8 mouse cellular contexts compared by ENCODE assay signal in the genomic region with DNA sequence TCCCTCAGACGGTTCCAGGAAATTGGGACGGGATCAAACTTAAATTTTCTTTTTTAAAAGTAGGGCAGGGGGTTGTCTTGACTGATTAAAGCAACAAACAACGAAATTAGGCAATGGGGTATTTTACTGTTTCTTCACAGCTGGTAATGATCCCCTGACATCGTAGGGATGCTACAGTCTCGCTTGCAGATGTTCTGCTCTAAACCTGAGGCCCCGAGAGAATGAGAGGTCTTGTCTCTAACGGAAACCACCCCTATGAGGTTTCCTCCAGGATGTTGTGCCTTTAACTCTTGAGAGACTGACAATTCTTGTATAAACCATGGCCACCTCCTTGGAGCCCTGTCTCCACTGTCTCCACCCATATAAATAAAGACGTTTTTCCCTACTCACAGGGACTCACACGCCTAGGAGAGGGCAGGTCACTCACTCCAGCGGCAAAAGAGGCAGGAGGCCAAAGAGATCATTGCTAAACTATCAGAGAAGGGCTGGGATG. TPM values are rescaled to one million over a fixed set of nuclear protein-coding genes. Genes with fewer than 3 reads are reported as not detected.
DNase-seq lines count a peak whose midpoint lies in the region; ATAC-seq lines count a peak whose summit lies in the region.

A gene (minus strand): TSS at position 208 of the 493 bp plus-strand sequence.

- peak within 1 kb of the TSS; percentile 71 for H3K4me3 ChIP-seq in brown adipose tissue, adult 24 weeks (ENCODE audit: insufficient read depth, low read depth, low read length)
- peak within 1 kb of the TSS; percentile 75 for H3K4me3 ChIP-seq in heart, embryonic 16.5 days (ENCODE audit: low read length)

- H3K36me3 ChIP-seq in heart, embryonic 16.5 days (ENCODE audit: control insufficient read depth, insufficient read depth) = peaks cover 6% of the 10 kb centered on the region

- peak within 1 kb of the TSS; percentile 89 for H3K4me2 ChIP-seq in heart, embryonic 16.5 days (ENCODE audit: low read depth, low read length)

- peak within 1 kb of the TSS; percentile 89 for H3K27ac ChIP-seq in brown adipose tissue, adult 24 weeks (replicated peaks; ENCODE audit: low read depth, low read length)
- H3K27ac ChIP-seq in heart, embryonic 16.5 days (ENCODE audit: low read length) = peak within 1 kb of the TSS; percentile 95

- peaks cover 3% of the 10 kb centered on the region for H3K9me3 ChIP-seq in heart, embryonic 16.5 days (replicated peaks; ENCODE audit: control insufficient read depth, low read length)

- intact Hi-C loops in left cerebral cortex, postnatal 25 days (cut with DNase I) = loop anchor here (2.0 kb wide), 1 partner anchor 41 kb away; a partner anchor contains a TSS

- WGBS in heart, embryonic 16.5 days = 2% methylated on average over 10 of the region's 10 CpGs

- no peak for DNase-seq in left cerebral cortex, adult 18-20 months (ENCODE audit: low spot score in 2 of 2)
- no peak for DNase-seq in left cerebral cortex, adult 9 months (ENCODE audit: low spot score in 2 of 2)
- DNase-seq in left cerebral cortex, postnatal 25 days (ENCODE audit: low spot score in 2 of 2) = no peak
- peak; percentile 44 for DNase-seq in thymus, postnatal 4 days
- no peak for DNase-seq in right cerebral cortex, adult 18-20 months

- H3K4me1 ChIP-seq in brown adipose tissue, adult 24 weeks (ENCODE audit: control insufficient read depth, insufficient read depth, insufficient read length, low read length) = peaks cover 14% of the 10 kb centered on the region; the same call in 1 of the 2 replicates
- peaks cover 29% of the 10 kb centered on the region for H3K4me1 ChIP-seq in heart, embryonic 16.5 days (ENCODE audit: control insufficient read depth, insufficient read depth, low read length)

- peak; percentile 30 for ATAC-seq in heart, embryonic 16.5 days (replicated peaks; ENCODE audit: extremely low read depth, insufficient read depth, low FRiP score)
- peak; percentile 34 for ATAC-seq in megakaryocyte-erythroid progenitor cell, adult 5-6 weeks (replicated peaks; ENCODE audit: low FRiP score, low TSS enrichment, poor library complexity, severe bottlenecking)

- H3K27me3 ChIP-seq in heart, embryonic 16.5 days (ENCODE audit: control insufficient read depth, insufficient read depth, low read length) = no peaks in the 10 kb centered on the region

- peak within 1 kb of the TSS; percentile 83 for H3K9ac ChIP-seq in heart, embryonic 16.5 days (ENCODE audit: low read length)

RNA-seq across cellular contexts. Expression of the gene that starts here (rescaled TPM):
- 10 to 100 TPM; 24.9 to 25.3 TPM for total RNA-seq in left cerebral cortex, adult 18-20 months (2021)
- 4.2 and 13.2 TPM in 2 replicates for polyA plus RNA-seq in brown adipose tissue, adult 24 weeks (2012; ENCODE audit: insufficient read depth, insufficient read length, missing spikeins)
- polyA plus RNA-seq in heart, embryonic 16.5 days (2015; fragmentation: Nextera tagmentation; extraction: Ambion mirVana) = 37.3 and 38.5 TPM in 2 replicates
- total RNA-seq in left cerebral cortex, postnatal 25 days (2021) = 10 to 100 TPM; 29.4 to 31.9 TPM
- total RNA-seq in megakaryocyte-erythroid progenitor cell, adult 5-6 weeks (2014; fragmentation: Nextera tagmentation) = 10.3 and 15.3 TPM in 2 replicates
- total RNA-seq in megakaryocyte-erythroid progenitor cell, adult 5-6 weeks (2017) = 12.3 and 19.9 TPM in 2 replicates
